Mouse (Mus musculus): ENCODE measurements at regions not wholly inside any gene's neighbourhood (a gene's known extent, or its start where the extent isn't known, plus 50 kb on each side); places are given as distances from the start of the nearest gene placed in this dataset.

- no peak for DNase-seq (ENCODE audit: extremely low read depth, low read depth, low spot score)
- TF ChIP-seq CTCF (IDR thresholded peaks at IDR 0.05; ENCODE audit: low read depth, low read length) = no peak
- TF ChIP-seq POLR2A (IDR thresholded peaks at IDR 0.05; ENCODE audit: extremely low read depth, insufficient read depth, low read length) = no peak
- H3K4me3 ChIP-seq (ENCODE audit: insufficient read depth, low read depth, low read length) = no peak overlapping the region
- H3K9ac ChIP-seq (ENCODE audit: low read depth, low read length) = no peak overlapping the region
- no peaks in the 10 kb centered on the region for H3K79me2 ChIP-seq (ENCODE audit: control insufficient read depth, insufficient read depth, low read length)
- 0 out of 2 replicates have a peak, but pooled peaks cover 2% of the 10 kb centered on the region for H3K27me3 ChIP-seq (ENCODE audit: control insufficient read depth, insufficient read depth, low read length)
- WGBS = 36% methylated on average over 10 of the region's 10 CpGs
- H3K4me1 ChIP-seq (ENCODE audit: control insufficient read depth, insufficient read depth, low read length) = no peaks in the 10 kb centered on the region
- H3K36me3 ChIP-seq (ENCODE audit: control insufficient read depth, insufficient read depth, low read length) = no peaks in the 10 kb centered on the region
- H3K27ac ChIP-seq (replicated peaks; ENCODE audit: insufficient read depth, low read depth, low read length) = no peak overlapping the region
These were observed 185.0 kb downstream of the Med10 start for GRCm38 (mm10) chr13:69987181-69987580.

GRCm38 (mm10) chr13:69988319-69988718 lies 186.1 kb downstream of the Med10 start:
- TF ChIP-seq POLR2A (IDR thresholded peaks at IDR 0.05; ENCODE audit: extremely low read depth, insufficient read depth, low read length) (no peak), CTCF (IDR thresholded peaks at IDR 0.05; ENCODE audit: low read depth, low read length) (no peak)
- no peaks in the 10 kb centered on the region for H3K36me3 ChIP-seq (ENCODE audit: control insufficient read depth, insufficient read depth, low read length)
- no peaks in the 10 kb centered on the region for H3K4me1 ChIP-seq (ENCODE audit: control insufficient read depth, insufficient read depth, low read length)
- WGBS = 54% methylated on average over 4 of the region's 4 CpGs
- DNase-seq (ENCODE audit: extremely low read depth, low read depth, low spot score) = no peak
- 0 out of 2 replicates have a peak, but pooled peaks cover 2% of the 10 kb centered on the region for H3K27me3 ChIP-seq (ENCODE audit: control insufficient read depth, insufficient read depth, low read length)
- no peaks in the 10 kb centered on the region for H3K79me2 ChIP-seq (ENCODE audit: control insufficient read depth, insufficient read depth, low read length)
- no peak overlapping the region for H3K9ac ChIP-seq (ENCODE audit: low read depth, low read length)
- no peak overlapping the region for H3K27ac ChIP-seq (replicated peaks; ENCODE audit: insufficient read depth, low read depth, low read length)
- no peak overlapping the region for H3K4me3 ChIP-seq (ENCODE audit: insufficient read depth, low read depth, low read length)

GRCm38 (mm10) chr13:69991253-69991891 lies 189.2 kb downstream of the Med10 start:
- Histone ChIP-seq H3K4me3 (ENCODE audit: insufficient read depth, low read depth, low read length) (no peak overlapping the region), H3K27me3 (ENCODE audit: control insufficient read depth, insufficient read depth, low read length) (0 out of 2 replicates have a peak, but pooled peaks cover 2% of the 10 kb centered on the region), H3K36me3 (ENCODE audit: control insufficient read depth, insufficient read depth, low read length) (no peaks in the 10 kb centered on the region), H3K9ac (ENCODE audit: low read depth, low read length) (no peak overlapping the region), H3K79me2 (ENCODE audit: control insufficient read depth, insufficient read depth, low read length) (no peaks in the 10 kb centered on the region), H3K4me1 (ENCODE audit: control insufficient read depth, insufficient read depth, low read length) (no peaks in the 10 kb centered on the region), H3K27ac (replicated peaks; ENCODE audit: insufficient read depth, low read depth, low read length) (no peak overlapping the region)
- peak; percentile 37 for DNase-seq (ENCODE audit: extremely low read depth, low read depth, low spot score)
- TF ChIP-seq POLR2A (IDR thresholded peaks at IDR 0.05; ENCODE audit: extremely low read depth, insufficient read depth, low read length) = no peak
- peak; percentile 85 for TF ChIP-seq CTCF (IDR thresholded peaks at IDR 0.05; ENCODE audit: low read depth, low read length)
- 27% methylated on average over 11 of the region's 11 CpGs for WGBS

- no peak overlapping the region for H3K9ac ChIP-seq (ENCODE audit: low read depth, low read length)
- H3K79me2 ChIP-seq (ENCODE audit: control insufficient read depth, insufficient read depth, low read length) = no peaks in the 10 kb centered on the region
- 0 out of 2 replicates have a peak, but pooled peaks cover 2% of the 10 kb centered on the region for H3K27me3 ChIP-seq (ENCODE audit: control insufficient read depth, insufficient read depth, low read length)
- no peak overlapping the region for H3K4me3 ChIP-seq (ENCODE audit: insufficient read depth, low read depth, low read length)
- TF ChIP-seq CTCF (IDR thresholded peaks at IDR 0.05; ENCODE audit: low read depth, low read length) = no peak
- no peak for TF ChIP-seq POLR2A (IDR thresholded peaks at IDR 0.05; ENCODE audit: extremely low read depth, insufficient read depth, low read length)
- 64% methylated on average over 14 of the region's 14 CpGs for WGBS
- H3K4me1 ChIP-seq (ENCODE audit: control insufficient read depth, insufficient read depth, low read length) = no peaks in the 10 kb centered on the region
- H3K36me3 ChIP-seq (ENCODE audit: control insufficient read depth, insufficient read depth, low read length) = no peaks in the 10 kb centered on the region
- no peak for DNase-seq (ENCODE audit: extremely low read depth, low read depth, low spot score)
- no peak overlapping the region for H3K27ac ChIP-seq (replicated peaks; ENCODE audit: insufficient read depth, low read depth, low read length)
These were observed 189.7 kb downstream of the Med10 start for GRCm38 (mm10) chr13:69991892-69992261.

GRCm38 (mm10) chr13:70003591-70003990 lies 201.4 kb downstream of the Med10 start:
- H3K79me2 ChIP-seq (ENCODE audit: control insufficient read depth, insufficient read depth, low read length) = no peaks in the 10 kb centered on the region
- H3K27me3 ChIP-seq (ENCODE audit: control insufficient read depth, insufficient read depth, low read length) = no peaks in the 10 kb centered on the region
- no peak for DNase-seq (ENCODE audit: extremely low read depth, low read depth, low spot score)
- 74% methylated on average over 15 of the region's 15 CpGs for WGBS
- TF ChIP-seq CTCF (IDR thresholded peaks at IDR 0.05; ENCODE audit: low read depth, low read length) (no peak), POLR2A (IDR thresholded peaks at IDR 0.05; ENCODE audit: extremely low read depth, insufficient read depth, low read length) (no peak)
- H3K9ac ChIP-seq (ENCODE audit: low read depth, low read length) = no peak overlapping the region
- no peak overlapping the region for H3K27ac ChIP-seq (replicated peaks; ENCODE audit: insufficient read depth, low read depth, low read length)
- no peaks in the 10 kb centered on the region for H3K36me3 ChIP-seq (ENCODE audit: control insufficient read depth, insufficient read depth, low read length)
- no peak overlapping the region for H3K4me3 ChIP-seq (ENCODE audit: insufficient read depth, low read depth, low read length)
- no peaks in the 10 kb centered on the region for H3K4me1 ChIP-seq (ENCODE audit: control insufficient read depth, insufficient read depth, low read length)

- H3K79me2 ChIP-seq (ENCODE audit: control insufficient read depth, insufficient read depth, low read length) = no peaks in the 10 kb centered on the region
- no peaks in the 10 kb centered on the region for H3K36me3 ChIP-seq (ENCODE audit: control insufficient read depth, insufficient read depth, low read length)
- no peak for DNase-seq (ENCODE audit: extremely low read depth, low read depth, low spot score)
- TF ChIP-seq CTCF (IDR thresholded peaks at IDR 0.05; ENCODE audit: low read depth, low read length) (no peak), POLR2A (IDR thresholded peaks at IDR 0.05; ENCODE audit: extremely low read depth, insufficient read depth, low read length) (no peak)
- no peak overlapping the region for H3K27ac ChIP-seq (replicated peaks; ENCODE audit: insufficient read depth, low read depth, low read length)
- no peak overlapping the region for H3K9ac ChIP-seq (ENCODE audit: low read depth, low read length)
- no peaks in the 10 kb centered on the region for H3K4me1 ChIP-seq (ENCODE audit: control insufficient read depth, insufficient read depth, low read length)
- 66% methylated on average over 3 of the region's 3 CpGs for WGBS
- H3K4me3 ChIP-seq (ENCODE audit: insufficient read depth, low read depth, low read length) = no peak overlapping the region
- H3K27me3 ChIP-seq (ENCODE audit: control insufficient read depth, insufficient read depth, low read length) = no peaks in the 10 kb centered on the region
These were observed 209.9 kb downstream of the Med10 start for GRCm38 (mm10) chr13:70012123-70012522.

Data from liver, adult 2 months (tissue).